Mouse (Mus musculus) ES-Bruce4 (cell line): ENCODE measurements around the gene Sertm1.

Experiments
- CTCF ChIP-seq: IDR thresholded peaks from one replicate; pipeline ENCODE4 v1.8.1; 2011; ENCODE audit warnings: low read depth, low read length
- POLR2A ChIP-seq: IDR thresholded peaks from one replicate; pipeline ENCODE4 v1.8.1; 2011; ENCODE audit warnings: low read length; ENCODE audit not compliant: insufficient read depth

DNA sequence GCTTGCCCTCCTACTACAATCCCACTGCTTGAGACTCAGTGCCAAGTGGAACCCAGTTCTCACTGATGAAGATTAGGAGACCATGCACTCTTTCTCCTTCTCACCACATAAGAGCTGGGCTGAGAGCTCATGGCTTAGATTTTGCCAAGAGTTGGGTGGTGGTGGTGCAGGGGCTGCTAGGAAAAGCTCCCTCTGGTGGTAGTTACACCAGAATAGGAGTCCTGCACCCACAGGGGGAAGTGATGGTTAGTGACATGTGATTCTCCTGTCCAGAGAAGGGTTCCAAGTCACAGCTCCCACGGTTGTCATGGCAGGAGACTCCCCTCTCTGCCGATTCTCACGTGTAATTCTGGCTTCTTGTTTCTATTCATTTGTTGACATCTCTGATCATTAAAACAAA is 4.7 kb upstream of the Sertm1 start:
- peak; percentile 25 for TF ChIP-seq CTCF
- TF ChIP-seq POLR2A, result no peak
